ENCODE assay signal across 9 mouse cellular contexts in genomic region chr4:125696182-125696939, GRCm38 (mm10).
DNase-seq lines count a peak whose midpoint lies in the region; ATAC-seq lines count a peak whose summit lies in the region.
"Had no signal": no experiment of that assay in that cellular context is flagged by ENCODE, and none has a peak within 500 bp of the region (broad histone marks: within the 10 kb centered on the region; RNA-seq: fewer than 3 reads in every experiment).

No protein-coding gene starts in this region.

- peak overlapping the region; percentile 27 for H3K4me2 ChIP-seq in forebrain, embryonic 12.5 days
- peak overlapping the region; percentile 40 for H3K4me2 ChIP-seq in midbrain, embryonic 12.5 days (replicated peaks)
- H3K4me2 ChIP-seq: embryonic facial prominence, embryonic 15.5 days; lung, embryonic 14.5 days had no signal

- DNase-seq in right cerebral cortex, postnatal 10 days (ENCODE audit: low spot score in 2 of 2), result peak; percentile 58 to 62
- no peak for DNase-seq in right cerebral cortex, postnatal 25 days
- DNase-seq in urinary bladder, adult 2 months (ENCODE audit: low spot score), result no peak
- DNase-seq in urinary bladder, postnatal 4 days (ENCODE audit: low spot score in 2 of 2), result no peak
- DNase-seq in adrenal gland, adult 2 months, result no peak
- DNase-seq: lung, embryonic 14.5 days had no signal

- no peak overlapping the region for H3K4me3 ChIP-seq in forebrain, embryonic 12.5 days (replicated peaks)
- no peak overlapping the region for H3K4me3 ChIP-seq in midbrain, embryonic 12.5 days
- H3K4me3 ChIP-seq: embryonic facial prominence, embryonic 15.5 days had no signal

- no peaks in the 10 kb centered on the region; the same call in 1 of the 2 replicates for H3K36me3 ChIP-seq in forebrain, embryonic 12.5 days (replicated peaks)
- no peaks in the 10 kb centered on the region for H3K36me3 ChIP-seq in midbrain, embryonic 12.5 days
- H3K36me3 ChIP-seq: embryonic facial prominence, embryonic 15.5 days had no signal

- H3K9me3 ChIP-seq in forebrain, embryonic 12.5 days, result no peaks in the 10 kb centered on the region
- no peaks in the 10 kb centered on the region for H3K9me3 ChIP-seq in midbrain, embryonic 12.5 days
- H3K9me3 ChIP-seq: embryonic facial prominence, embryonic 15.5 days had no signal

- peaks cover 58% of the 10 kb centered on the region for H3K27me3 ChIP-seq in forebrain, embryonic 12.5 days
- H3K27me3 ChIP-seq in midbrain, embryonic 12.5 days, result peaks cover 42% of the 10 kb centered on the region

- H3K27ac ChIP-seq in forebrain, embryonic 12.5 days, result peak overlapping the region; percentile 77
- H3K27ac ChIP-seq in midbrain, embryonic 12.5 days (replicated peaks), result peak overlapping the region; percentile 79
- H3K27ac ChIP-seq: embryonic facial prominence, embryonic 15.5 days had no signal

- no peak overlapping the region for H3K9ac ChIP-seq in forebrain, embryonic 12.5 days
- H3K9ac ChIP-seq in midbrain, embryonic 12.5 days (replicated peaks), result no peak overlapping the region
- H3K9ac ChIP-seq: embryonic facial prominence, embryonic 15.5 days; lung, embryonic 14.5 days had no signal

- WGBS in forebrain, embryonic 12.5 days, result 6% methylated on average over 18 of the region's 18 CpGs
- 7% methylated on average over 18 of the region's 18 CpGs for WGBS in midbrain, embryonic 12.5 days

- peaks cover 39% of the 10 kb centered on the region for H3K4me1 ChIP-seq in forebrain, embryonic 12.5 days
- H3K4me1 ChIP-seq in midbrain, embryonic 12.5 days, result peaks cover 36% of the 10 kb centered on the region

- ATAC-seq in forebrain, embryonic 12.5 days (ENCODE audit: low FRiP score), result peak; percentile 94
- ATAC-seq in midbrain, embryonic 12.5 days (ENCODE audit: low FRiP score, low read depth), result peak; percentile 98

Comparison
In these comparisons a context has a peak if more than half of its experiments do, and no peak if none do; other contexts are left out.
1. DNase-seq: peak in right cerebral cortex, postnatal 10 days (2 of 2); none in right cerebral cortex, postnatal 25 days (single experiment), urinary bladder, adult 2 months (single experiment), urinary bladder, postnatal 4 days (0 of 2) and adrenal gland, adult 2 months (single experiment).